Mouse (Mus musculus) megakaryocyte progenitor cell, adult 5-6 weeks (primary cell): ENCODE data around the gene Pnp. TPM values are rescaled to one million over a fixed set of nuclear protein-coding genes. Genes with fewer than 3 reads are reported as not detected.

Source experiments
- total RNA-seq, 2 experiments: library from RNA; stranded (forward) in 1 of 2; stranded (reverse) in 1 of 2; fragments of 157-497, 149-512 nt in 1 of 2; fragments of 200-1000 nt in 1 of 2; gene quantifications; 2 replicates each; pipeline versions ENCODE4 v1.2.3 to v1.2.4; 2015 to 2017

The Pnp gene
- total RNA-seq, 2 experiments from 2014 or later = 203 to 388 TPM

Other genes with a start within 250 kb of the Pnp start
- gene Olfr747, start 237.9 kb upstream of the Pnp start, total RNA-seq (2015) = not detected in 2 replicates
- not detected in 2 replicates for gene Olfr747, start 237.9 kb upstream of the Pnp start, total RNA-seq (2017)
- gene Olfr748, start 223.7 kb upstream of the Pnp start, total RNA-seq (2015) = not detected in 2 replicates
- not detected in 2 replicates for gene Olfr748, start 223.7 kb upstream of the Pnp start, total RNA-seq (2017)
- not detected in 2 replicates for gene Olfr749, start 186.0 kb upstream of the Pnp start, total RNA-seq (2015)
- not detected in 2 replicates for gene Olfr749, start 186.0 kb upstream of the Pnp start, total RNA-seq (2017)
- 20.6 and 27.4 TPM in 2 replicates for gene Ttc5, start 145.6 kb upstream of the Pnp start, total RNA-seq (2015)
- 39.5 and 41.8 TPM in 2 replicates for gene Ttc5, start 145.6 kb upstream of the Pnp start, total RNA-seq (2017)
- gene Ccnb1ip1, start 123.3 kb upstream of the Pnp start, total RNA-seq (2015) = not detected in 2 replicates
- gene Ccnb1ip1, start 123.3 kb upstream of the Pnp start, total RNA-seq (2017) = not detected in 2 replicates
- 63.6 and 99.3 TPM in 2 replicates for gene Parp2, start 123.2 kb upstream of the Pnp start, total RNA-seq (2015)
- gene Parp2, start 123.2 kb upstream of the Pnp start, total RNA-seq (2017) = 92.4 and 99.5 TPM in 2 replicates
- 32.3 and 37.7 TPM in 2 replicates for gene Tep1, start 60.5 kb upstream of the Pnp start, total RNA-seq (2015)
- gene Tep1, start 60.5 kb upstream of the Pnp start, total RNA-seq (2017) = 8.4 and 21.0 TPM in 2 replicates
- 0.10 TPM in 1 of 2 replicates, not detected in the other for gene Klhl33, start 33.6 kb upstream of the Pnp start, total RNA-seq (2015)
- gene Klhl33, start 33.6 kb upstream of the Pnp start, total RNA-seq (2017) = 0.25 and 0.37 TPM in 2 replicates
- 116 and 117 TPM in 2 replicates for gene Osgep, start 6.2 kb upstream of the Pnp start, total RNA-seq (2015)
- 117 and 125 TPM in 2 replicates for gene Osgep, start 6.2 kb upstream of the Pnp start, total RNA-seq (2017)
- gene Apex1, start 6.1 kb upstream of the Pnp start, total RNA-seq (2015) = 246 and 285 TPM in 2 replicates
- gene Apex1, start 6.1 kb upstream of the Pnp start, total RNA-seq (2017) = 189 and 223 TPM in 2 replicates
- gene Pip4p1, start 226 bp upstream of the Pnp start, total RNA-seq (2015) = 47.0 and 58.0 TPM in 2 replicates
- 10.4 and 17.9 TPM in 2 replicates for gene Pip4p1, start 226 bp upstream of the Pnp start, total RNA-seq (2017)
- gene Gm49342, start 13.4 kb downstream of the Pnp start, total RNA-seq (2015) = 24.4 TPM in 1 of 2 replicates, not detected in the other
- gene Gm49342, start 13.4 kb downstream of the Pnp start, total RNA-seq (2017) = 144 and 168 TPM in 2 replicates
- gene Pnp2, start 24.9 kb downstream of the Pnp start, total RNA-seq (2015) = 11.0 and 16.1 TPM in 2 replicates
- gene Pnp2, start 24.9 kb downstream of the Pnp start, total RNA-seq (2017) = 6.0 and 8.1 TPM in 2 replicates
- gene Rnase10, start 76.7 kb downstream of the Pnp start, total RNA-seq (2015) = 0.78 and 3.3 TPM in 2 replicates
- gene Rnase10, start 76.7 kb downstream of the Pnp start, total RNA-seq (2017) = 0.64 and 5.2 TPM in 2 replicates
- not detected in 2 replicates for gene Rnase9, start 110.8 kb downstream of the Pnp start, total RNA-seq (2015)
- not detected in 2 replicates for gene Rnase9, start 110.8 kb downstream of the Pnp start, total RNA-seq (2017)
- gene Rnase11, start 119.1 kb downstream of the Pnp start, total RNA-seq (2015) = not detected in 2 replicates
- not detected in 2 replicates for gene Rnase11, start 119.1 kb downstream of the Pnp start, total RNA-seq (2017)
- 6.2 and 8.9 TPM in 2 replicates for gene Rnase12, start 126.6 kb downstream of the Pnp start, total RNA-seq (2015)
- gene Rnase12, start 126.6 kb downstream of the Pnp start, total RNA-seq (2017) = 4.9 and 5.0 TPM in 2 replicates
- not detected in 2 replicates for gene Olfr750, start 143.4 kb downstream of the Pnp start, total RNA-seq (2015)
- gene Olfr750, start 143.4 kb downstream of the Pnp start, total RNA-seq (2017) = not detected in 2 replicates
- 4.8 and 7.1 TPM in 2 replicates for gene Rnase4, start 160.0 kb downstream of the Pnp start, total RNA-seq (2015)
- 1.7 and 2.4 TPM in 2 replicates for gene Rnase4, start 160.0 kb downstream of the Pnp start, total RNA-seq (2017)
- 1.8 and 2.0 TPM in 2 replicates for gene Ang, start 160.1 kb downstream of the Pnp start, total RNA-seq (2015)
- gene Ang, start 160.1 kb downstream of the Pnp start, total RNA-seq (2017) = 1.3 and 1.4 TPM in 2 replicates
- not detected in 2 replicates for gene Eddm3b, start 183.3 kb downstream of the Pnp start, total RNA-seq (2015)
- not detected in 2 replicates for gene Eddm3b, start 183.3 kb downstream of the Pnp start, total RNA-seq (2017)
- gene Rnase6, start 192.8 kb downstream of the Pnp start, total RNA-seq (2015) = 9.2 and 14.6 TPM in 2 replicates
- 20.7 and 22.2 TPM in 2 replicates for gene Rnase6, start 192.8 kb downstream of the Pnp start, total RNA-seq (2017)
- gene Rnase1, start 215.7 kb downstream of the Pnp start, total RNA-seq (2015) = not detected in 2 replicates
- gene Rnase1, start 215.7 kb downstream of the Pnp start, total RNA-seq (2017) = not detected in 2 replicates
- not detected in 2 replicates for gene Rnase2b, start 231.2 kb downstream of the Pnp start, total RNA-seq (2015)
- gene Rnase2b, start 231.2 kb downstream of the Pnp start, total RNA-seq (2017) = not detected in 2 replicates